Mouse (Mus musculus): Measurements from ENCODE around the gene C2cd2l. TPM values are rescaled to one million over a fixed set of nuclear protein-coding genes. Genes with fewer than 3 reads are reported as not detected.
"Not testable (repeated sequence)": the region's sequence is repeated elsewhere in the genome, so short reads cannot be mapped to it uniquely, and the experiment has no call there.

C2cd2l gene
- total and polyA plus RNA-seq, 3 experiments = 46.1 to 106 (median 59.0) TPM

- no peak for DNase-seq
Measured at GRCm38 (mm10) chr9:44314257-44314547, 5.9 kb downstream of the C2cd2l start.

GRCm38 (mm10) chr9:44313476-44314256 is 6.4 kb downstream of the C2cd2l start:
- no peak for DNase-seq

GRCm38 (mm10) chr9:44311136-44312134 is 8.7 kb downstream of the C2cd2l start:
- DNase-seq = peak; percentile 33

GRCm38 (mm10) chr9:44310750-44311135 is 9.3 kb downstream of the C2cd2l start:
- no peak for DNase-seq

GRCm38 (mm10) chr9:44309756-44310155 is 10.3 kb downstream of the C2cd2l start:
- no peak for DNase-seq

GRCm38 (mm10) chr9:44307248-44307647 is 12.8 kb downstream of the C2cd2l start:
- no peak for DNase-seq

- DNase-seq = no peak
Measured at GRCm38 (mm10) chr9:44306532-44306931, 13.6 kb downstream of the C2cd2l start.

- DNase-seq = peak; percentile 99
Measured at GRCm38 (mm10) chr9:44305466-44306079, 14.5 kb downstream of the C2cd2l start, which contains the start of gene Hinfp. Hinfp (minus strand) TSS chr9:44305671.

- DNase-seq = not testable (repeated sequence)
Measured at GRCm38 (mm10) chr9:44300001-44300400, 20.1 kb downstream of the C2cd2l start.

- peak; percentile 33 for DNase-seq
Measured at GRCm38 (mm10) chr9:44292490-44292889, 27.6 kb downstream of the C2cd2l start.

- no peak for DNase-seq
Measured at GRCm38 (mm10) chr9:44288959-44289291, 31.2 kb downstream of the C2cd2l start.

GRCm38 (mm10) chr9:44288076-44288958 is 31.8 kb downstream of the C2cd2l start, which contains the start of gene Abcg4:
Abcg4 (minus strand) TSS chr9:44288615.
- peak; percentile 78 for DNase-seq

GRCm38 (mm10) chr9:44287401-44288075 is 32.5 kb downstream of the C2cd2l start:
- peak; percentile 79 for DNase-seq

GRCm38 (mm10) chr9:44287003-44287400 is 33.1 kb downstream of the C2cd2l start:
- peak; percentile 20 for DNase-seq

GRCm38 (mm10) chr9:44286256-44286850 is 33.7 kb downstream of the C2cd2l start:
- DNase-seq = peak; percentile 33

- DNase-seq = peak; percentile 81
Measured at GRCm38 (mm10) chr9:44283183-44283582, 36.9 kb downstream of the C2cd2l start.

GRCm38 (mm10) chr9:44269973-44270372 is 50.1 kb downstream of the C2cd2l start:
- DNase-seq = peak; percentile 60

- DNase-seq = no peak
Measured at GRCm38 (mm10) chr9:44269077-44269476, 51.0 kb downstream of the C2cd2l start.

GRCm38 (mm10) chr9:44268432-44268831 is 51.7 kb downstream of the C2cd2l start, which contains the start of gene Nlrx1:
Nlrx1 (minus strand) TSS chr9:44268599.
- peak; percentile 27 for DNase-seq

- DNase-seq = peak; percentile 95
Measured at GRCm38 (mm10) chr9:44268027-44268360, 52.1 kb downstream of the C2cd2l start.
